Mouse (Mus musculus) heart, embryonic 12.5 days (tissue): Measurements from ENCODE around the gene Ezh2. TPM values are rescaled to one million over a fixed set of nuclear protein-coding genes. Genes with fewer than 3 reads are reported as not detected.

Source experiments
- ATAC-seq: fragments of 200-750 bp; cut with Nextera tagmentation; 2 replicates; pipeline ENCODE4 v1.8.0; 2017; ENCODE audit warnings: moderate TSS enrichment, moderate library complexity; ENCODE audit not compliant: insufficient number of reproducible peaks, low FRiP score
- H3K27ac ChIP-seq: fragments of 300-500 bp; sonication (generic); 2 replicates; pipeline ENCODE4 v1.5.1; 2016; ENCODE audit warnings: mild to moderate bottlenecking, moderate library complexity; ENCODE audit not compliant: poor library complexity, severe bottlenecking
- H3K27me3 ChIP-seq: fragments of 300-500 bp; sonication (generic); replicated peaks from 2 replicates; pipeline ENCODE4 v1.6.1; 2016; ENCODE audit warnings: mild to moderate bottlenecking, moderate library complexity
- H3K36me3 ChIP-seq: fragments of 300-500 bp; sonication (generic); 2 replicates; pipeline ENCODE4 v1.6.1; 2016; ENCODE audit warnings: mild to moderate bottlenecking, moderate library complexity
- H3K4me1 ChIP-seq: fragments of 300-500 bp; sonication (generic); replicated peaks from 2 replicates; pipeline ENCODE4 v1.6.1; 2016; ENCODE audit warnings: mild to moderate bottlenecking
- H3K4me2 ChIP-seq: fragments of 300-500 bp; sonication (generic); 2 replicates; pipeline ENCODE4 v1.6.1; 2016; ENCODE audit warnings: mild to moderate bottlenecking, moderate library complexity
- H3K4me3 ChIP-seq: fragments of 300-500 bp; sonication (generic); 2 replicates; pipeline ENCODE4 v1.5.1; 2016; ENCODE audit warnings: mild to moderate bottlenecking
- H3K9ac ChIP-seq: fragments of 300-500 bp; sonication (generic); 2 replicates; pipeline ENCODE4 v1.6.1; 2016; ENCODE audit warnings: mild to moderate bottlenecking, moderate library complexity
- H3K9me3 ChIP-seq: fragments of 300-500 bp; sonication (generic); replicated peaks from 2 replicates; pipeline ENCODE4 v1.6.1; 2016; ENCODE audit warnings: mild to moderate bottlenecking, moderate library complexity
- WGBS: fragments of 180-500 bp; shearing (Covaris S2); methylation state at CpG from one replicate; pipeline ENCODE4 v1.1.7; 2016; 5-methylcytosine and 5-hydroxymethylcytosine counted together
- polyA plus RNA-seq: library from polyadenylated mRNA; unstranded; fragments of >200 nt; fragmentation: Nextera tagmentation; extraction: Ambion mirVana; gene quantifications from 2 replicates; pipeline ENCODE4 v1.2.1, GENCODE M21; 2016

The Ezh2 gene
- polyA plus RNA-seq, 1 experiment from 2014 or later, result 69.7 TPM

GRCm38 (mm10) chr6:47535333-47535732 lies 59.8 kb downstream of the Ezh2 start:
- Histone ChIP-seq H3K9ac (no peak overlapping the region), H3K27ac (no peak overlapping the region), H3K27me3 (no peaks in the 10 kb centered on the region), H3K4me2 (no peak overlapping the region), H3K36me3 (peaks cover 46% of the 10 kb centered on the region), H3K9me3 (no peaks in the 10 kb centered on the region), H3K4me3 (no peak overlapping the region), H3K4me1 (peaks cover 4% of the 10 kb centered on the region; the same call in 1 of the 2 replicates)
- WGBS, result 84% methylated on average over 5 of the region's 5 CpGs
- no peak for ATAC-seq

DNA sequence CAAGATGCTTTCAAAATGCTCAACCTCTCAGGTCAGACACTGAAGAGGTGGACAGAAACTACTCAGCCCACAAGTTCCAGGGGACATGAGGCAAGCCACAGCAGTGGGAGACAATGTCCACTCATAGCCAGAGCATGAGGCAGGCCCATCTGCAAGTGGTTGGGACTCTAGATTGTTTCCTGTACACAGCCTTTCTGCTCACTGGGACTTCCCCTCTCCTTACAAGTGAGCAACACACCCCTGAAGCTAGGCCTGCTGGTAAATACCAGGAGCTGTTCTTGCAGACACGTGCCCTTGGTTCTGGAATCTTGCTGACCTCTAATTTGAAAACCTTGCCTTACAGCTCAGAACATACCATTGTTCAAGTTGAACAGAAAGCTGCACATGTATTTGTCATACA lies 62.6 kb downstream of the Ezh2 start:
- Histone ChIP-seq H3K9me3 (no peaks in the 10 kb centered on the region), H3K27me3 (no peaks in the 10 kb centered on the region), H3K27ac (no peak overlapping the region), H3K36me3 (peaks cover 63% of the 10 kb centered on the region), H3K4me1 (peaks cover 4% of the 10 kb centered on the region; the same call in 1 of the 2 replicates), H3K9ac (no peak overlapping the region), H3K4me3 (no peak overlapping the region), H3K4me2 (no peak overlapping the region)
- 40% methylated on average over 1 of the region's 1 CpGs for WGBS
- ATAC-seq, result no peak

- Histone ChIP-seq H3K4me3 (no peak overlapping the region), H3K27me3 (no peaks in the 10 kb centered on the region), H3K27ac (no peak overlapping the region), H3K9ac (no peak overlapping the region), H3K9me3 (no peaks in the 10 kb centered on the region), H3K4me1 (peaks cover 4% of the 10 kb centered on the region; the same call in 1 of the 2 replicates), H3K4me2 (no peak overlapping the region), H3K36me3 (peaks cover 84% of the 10 kb centered on the region)
- no peak for ATAC-seq
- WGBS, result 51% methylated on average over 1 of the region's 1 CpGs
Measured at GRCm38 (mm10) chr6:47527655-47528054, 67.5 kb downstream of the Ezh2 start.

DNA sequence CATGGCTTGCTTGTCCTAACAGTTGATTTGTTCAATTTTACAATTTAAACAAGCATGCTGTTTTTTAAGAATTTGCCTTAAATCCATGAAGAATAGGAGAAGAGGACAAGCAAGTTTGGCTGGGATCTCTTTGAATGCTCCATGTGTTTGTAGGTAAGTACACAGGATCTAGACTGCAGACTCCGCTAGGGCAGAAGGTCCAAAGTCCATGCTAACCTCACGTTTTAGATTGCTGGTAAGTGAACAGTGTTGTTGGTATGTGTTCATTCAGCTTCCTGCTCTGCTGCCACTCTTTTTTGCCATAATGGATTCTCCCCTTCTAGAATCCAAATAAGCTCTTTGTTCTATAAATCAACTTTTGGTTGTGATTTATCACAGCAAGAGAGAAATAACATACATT lies 68.0 kb downstream of the Ezh2 start:
- WGBS, result 90% methylated on average over 2 of the region's 2 CpGs
- H3K36me3 ChIP-seq, result peaks cover 84% of the 10 kb centered on the region
- H3K4me3 ChIP-seq, result no peak overlapping the region
- no peak overlapping the region for H3K4me2 ChIP-seq
- no peaks in the 10 kb centered on the region for H3K4me1 ChIP-seq
- H3K27ac ChIP-seq, result no peak overlapping the region
- H3K27me3 ChIP-seq, result no peaks in the 10 kb centered on the region
- H3K9ac ChIP-seq, result no peak overlapping the region
- no peak for ATAC-seq
- no peaks in the 10 kb centered on the region for H3K9me3 ChIP-seq

DNA sequence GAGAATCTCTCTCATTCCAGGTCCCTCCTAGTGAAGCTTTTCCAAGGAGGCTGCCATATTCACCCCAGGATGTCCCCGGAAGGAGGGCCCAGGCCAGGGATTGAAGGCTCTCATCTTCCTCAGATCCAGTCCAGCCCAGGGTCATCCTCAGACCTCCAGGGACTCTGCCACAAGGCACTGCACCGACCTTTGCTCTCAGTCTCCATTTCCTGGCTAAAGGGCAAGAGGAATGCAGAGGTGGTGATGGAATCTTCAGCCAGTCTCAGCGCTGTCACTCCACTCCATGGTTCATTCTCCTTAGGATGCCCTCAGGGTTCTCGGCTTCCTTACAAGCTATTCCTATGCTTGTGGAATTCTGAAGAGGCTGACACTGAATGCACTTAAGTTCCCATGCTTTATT lies 68.7 kb downstream of the Ezh2 start:
- no peak overlapping the region for H3K27ac ChIP-seq
- no peak overlapping the region for H3K4me3 ChIP-seq
- no peak for ATAC-seq
- peaks cover 87% of the 10 kb centered on the region for H3K36me3 ChIP-seq
- H3K9ac ChIP-seq, result no peak overlapping the region
- 77% methylated on average over 4 of the region's 4 CpGs for WGBS
- no peaks in the 10 kb centered on the region for H3K9me3 ChIP-seq
- H3K27me3 ChIP-seq, result no peaks in the 10 kb centered on the region
- H3K4me1 ChIP-seq, result no peaks in the 10 kb centered on the region
- H3K4me2 ChIP-seq, result no peak overlapping the region

GRCm38 (mm10) chr6:47525041-47525440 lies 70.1 kb downstream of the Ezh2 start:
- no peak for ATAC-seq

GRCm38 (mm10) chr6:47522431-47522830 lies 72.7 kb downstream of the Ezh2 start:
- H3K9me3 ChIP-seq, result no peaks in the 10 kb centered on the region
- H3K36me3 ChIP-seq, result peaks cover 88% of the 10 kb centered on the region
- H3K4me2 ChIP-seq, result no peak overlapping the region
- 93% methylated on average over 3 of the region's 3 CpGs for WGBS
- ATAC-seq, result no peak
- no peaks in the 10 kb centered on the region for H3K4me1 ChIP-seq
- H3K27ac ChIP-seq, result no peak overlapping the region
- H3K9ac ChIP-seq, result no peak overlapping the region
- H3K4me3 ChIP-seq, result no peak overlapping the region
- no peaks in the 10 kb centered on the region for H3K27me3 ChIP-seq

More at GRCm38 (mm10) chr6:47525041-47525440, 70.1 kb downstream of the Ezh2 start:
- Histone ChIP-seq H3K4me3 (no peak overlapping the region), H3K4me1 (no peaks in the 10 kb centered on the region), H3K27me3 (no peaks in the 10 kb centered on the region), H3K36me3 (peaks cover 86% of the 10 kb centered on the region), H3K9me3 (no peaks in the 10 kb centered on the region), H3K27ac (no peak overlapping the region), H3K4me2 (no peak overlapping the region), H3K9ac (no peak overlapping the region)
- 83% methylated on average over 2 of the region's 2 CpGs for WGBS

GRCm38 (mm10) chr6:47520030-47520429 lies 75.1 kb downstream of the Ezh2 start:
- no peaks in the 10 kb centered on the region for H3K4me1 ChIP-seq
- H3K27me3 ChIP-seq, result no peaks in the 10 kb centered on the region
- H3K9ac ChIP-seq, result no peak overlapping the region
- H3K4me3 ChIP-seq, result no peak overlapping the region
- ATAC-seq, result no peak
- WGBS, result 79% methylated on average over 2 of the region's 2 CpGs
- H3K27ac ChIP-seq, result no peak overlapping the region
- H3K9me3 ChIP-seq, result no peaks in the 10 kb centered on the region
- no peak overlapping the region for H3K4me2 ChIP-seq
- peaks cover 89% of the 10 kb centered on the region for H3K36me3 ChIP-seq

DNA sequence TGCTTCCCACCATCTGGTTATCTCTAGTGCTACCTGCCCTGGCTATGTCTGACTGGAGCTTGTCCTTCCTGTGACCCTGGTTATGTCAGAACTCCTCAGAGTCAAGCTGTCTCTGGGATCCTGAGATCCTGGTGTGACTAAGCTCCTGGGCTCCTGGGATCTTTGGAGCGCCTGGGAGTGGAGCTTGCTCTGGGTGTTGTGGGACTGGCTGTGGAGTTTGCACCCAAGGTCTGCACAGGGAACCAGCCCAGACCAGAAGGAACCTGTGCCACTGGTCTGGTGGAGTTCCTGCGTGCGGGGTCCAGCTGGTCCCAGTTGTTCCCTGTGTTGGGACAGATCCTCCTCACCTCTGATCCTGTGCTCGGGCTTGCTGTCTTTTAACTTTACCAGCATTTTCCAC lies 100.6 kb downstream of the Ezh2 start:
- no peaks in the 10 kb centered on the region for H3K9me3 ChIP-seq
- peaks cover 5% of the 10 kb centered on the region for H3K4me1 ChIP-seq
- no peak overlapping the region for H3K27ac ChIP-seq
- H3K9ac ChIP-seq, result no peak overlapping the region
- WGBS, result 82% methylated on average over 4 of the region's 4 CpGs
- no peak overlapping the region for H3K4me3 ChIP-seq
- ATAC-seq, result no peak
- 0 out of 2 replicates have a peak, but pooled peaks cover 10% of the 10 kb centered on the region for H3K36me3 ChIP-seq
- H3K4me2 ChIP-seq, result no peak overlapping the region
- H3K27me3 ChIP-seq, result no peaks in the 10 kb centered on the region

DNA sequence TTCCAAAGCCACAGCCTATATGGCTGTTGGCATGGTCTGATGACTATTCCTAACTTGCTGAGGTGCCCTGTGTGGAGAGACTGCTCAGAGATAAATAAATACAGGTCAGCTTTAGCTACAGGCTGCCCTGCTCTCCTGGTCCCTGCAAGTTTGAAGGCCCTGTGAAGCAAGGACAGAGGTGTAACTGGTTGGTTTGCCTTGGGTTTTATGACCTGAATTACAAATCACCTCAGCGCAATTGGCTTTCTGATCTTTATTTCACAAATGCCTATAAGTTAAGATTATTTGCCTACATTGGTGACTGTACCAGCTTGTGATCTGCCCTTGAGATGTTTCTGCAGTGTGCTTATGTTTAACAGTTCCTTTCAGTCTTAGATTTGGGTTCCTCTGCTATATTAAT lies 113.1 kb downstream of the Ezh2 start:
- Histone ChIP-seq H3K9me3 (no peaks in the 10 kb centered on the region), H3K27ac (no peak overlapping the region), H3K4me1 (0 out of 2 replicates have a peak, but pooled peaks cover 8% of the 10 kb centered on the region), H3K9ac (no peak overlapping the region), H3K4me3 (no peak overlapping the region), H3K4me2 (no peak overlapping the region), H3K27me3 (no peaks in the 10 kb centered on the region), H3K36me3 (peaks cover 5% of the 10 kb centered on the region; the same call in 1 of the 2 replicates)
- WGBS, result 97% methylated on average over 1 of the region's 1 CpGs
- no peak for ATAC-seq
